ENCODE assay signal across 11 mouse cellular contexts in genomic region chr6:82880807-82881206, GRCm38 (mm10). TPM values are rescaled to one million over a fixed set of nuclear protein-coding genes. Genes with fewer than 3 reads are reported as not detected.
DNase-seq lines count a peak whose midpoint lies in the region; ATAC-seq lines count a peak whose summit lies in the region.
"Had no signal": no experiment of that assay in that cellular context is flagged by ENCODE, and none has a peak within 500 bp of the region (broad histone marks: within the 10 kb centered on the region; RNA-seq: fewer than 3 reads in every experiment).

No protein-coding gene starts in this region.

- no peaks in the 10 kb centered on the region for H3K27me3 ChIP-seq in heart, embryonic 11.5 days (ENCODE audit: control insufficient read depth, insufficient read depth, low read length)
- H3K27me3 ChIP-seq: forebrain, embryonic 13.5 days had no signal

- H3K36me3 ChIP-seq in heart, embryonic 11.5 days (ENCODE audit: control insufficient read depth, insufficient read depth, low read length): no peaks in the 10 kb centered on the region
- H3K36me3 ChIP-seq: G1E had no signal

- 77% methylated on average over 3 of the region's 3 CpGs for WGBS in heart, embryonic 11.5 days (ENCODE audit: insufficient replicate concordance)

- H3K4me2 ChIP-seq in heart, embryonic 11.5 days: no peak overlapping the region
- H3K4me2 ChIP-seq: forebrain, embryonic 13.5 days had no signal

- no peak overlapping the region for H3K4me3 ChIP-seq in heart, embryonic 11.5 days (ENCODE audit: low read depth, low read length)
- H3K4me3 ChIP-seq: forebrain, embryonic 13.5 days; myocyte had no signal

- H3K27ac ChIP-seq in heart, embryonic 11.5 days (ENCODE audit: low read depth, low read length): no peak overlapping the region
- H3K27ac ChIP-seq: forebrain, embryonic 13.5 days had no signal

- ATAC-seq in cerebellum, adult (ENCODE audit: insufficient number of reproducible peaks, low FRiP score, low TSS enrichment): no peak
- ATAC-seq in heart, embryonic 11.5 days (replicated peaks; ENCODE audit: insufficient number of reproducible peaks, low FRiP score, low TSS enrichment): no peak
- ATAC-seq: forebrain, embryonic 13.5 days had no signal

- no peak overlapping the region for H3K9ac ChIP-seq in heart, embryonic 11.5 days (ENCODE audit: low read depth, low read length)
- H3K9ac ChIP-seq: forebrain, embryonic 13.5 days had no signal

- H3K4me1 ChIP-seq in heart, embryonic 11.5 days (ENCODE audit: control insufficient read depth, insufficient read depth, low read length): peaks cover 8% of the 10 kb centered on the region; the same call in 1 of the 2 replicates
- H3K4me1 ChIP-seq: forebrain, embryonic 13.5 days had no signal

- no peaks in the 10 kb centered on the region for H3K9me3 ChIP-seq in heart, embryonic 11.5 days (replicated peaks; ENCODE audit: control insufficient read depth, low read length)
- H3K9me3 ChIP-seq: forebrain, embryonic 13.5 days; G1E had no signal

- DNase-seq in cerebellum, postnatal 10 days: peak; percentile 52 to 66
- DNase-seq in lung, adult 18-20 months: peak; percentile 18 to 24
- DNase-seq in lung, postnatal 25 days (ENCODE audit: low spot score): no peak
- peak; percentile 43 to 50 for DNase-seq in adrenal gland, postnatal 36 days
- DNase-seq in lung, postnatal 36 days: peak; percentile 51
- no peak for DNase-seq in spleen, postnatal 14 days (ENCODE audit: low spot score in 2 of 2)

RNA-seq across cellular contexts. Expression of gene Sema4f, which starts 58.8 kb away (rescaled TPM):
- total RNA-seq in adrenal gland, postnatal 36 days (2021): under 1 TPM; 0.66 to 0.69 TPM
- polyA plus RNA-seq in heart, embryonic 11.5 days (2014; fragmentation: Nextera tagmentation; extraction: Ambion mirVana): 0.04 and 0.15 TPM in 2 replicates
- polyA plus RNA-seq: G1E had no signal

Comparison
In these comparisons a context has a peak if more than half of its experiments do, and no peak if none do; other contexts are left out.
1. DNase-seq: peak in cerebellum, postnatal 10 days (2 of 2), lung, adult 18-20 months (2 of 2), adrenal gland, postnatal 36 days (2 of 2) and lung, postnatal 36 days (single experiment); none in lung, postnatal 25 days (single experiment) and spleen, postnatal 14 days (0 of 2).